Mouse (Mus musculus): ENCODE data around the gene Wwc2.

Gene Wwc2

DNA sequence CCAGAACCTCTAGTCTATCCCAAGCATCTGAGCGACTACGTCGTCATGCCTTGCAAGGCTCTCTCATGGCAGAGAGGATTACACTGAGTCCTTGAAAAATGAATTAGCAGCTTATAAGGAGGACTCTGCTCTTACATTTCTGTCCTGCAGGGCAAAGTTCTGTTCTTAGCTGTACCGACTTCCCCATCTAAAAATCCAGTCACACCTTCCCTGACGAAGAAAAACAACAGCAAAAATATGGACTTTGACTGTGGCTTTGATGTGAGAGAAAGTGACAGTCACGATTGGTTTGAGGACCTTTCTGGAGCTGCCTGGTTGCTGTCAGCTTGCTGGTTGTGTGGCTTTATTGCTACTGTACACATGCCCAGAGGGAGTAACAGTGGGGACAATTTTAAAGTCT, 211.1 kb downstream of the Wwc2 start:
- DNase-seq = no peak

DNA sequence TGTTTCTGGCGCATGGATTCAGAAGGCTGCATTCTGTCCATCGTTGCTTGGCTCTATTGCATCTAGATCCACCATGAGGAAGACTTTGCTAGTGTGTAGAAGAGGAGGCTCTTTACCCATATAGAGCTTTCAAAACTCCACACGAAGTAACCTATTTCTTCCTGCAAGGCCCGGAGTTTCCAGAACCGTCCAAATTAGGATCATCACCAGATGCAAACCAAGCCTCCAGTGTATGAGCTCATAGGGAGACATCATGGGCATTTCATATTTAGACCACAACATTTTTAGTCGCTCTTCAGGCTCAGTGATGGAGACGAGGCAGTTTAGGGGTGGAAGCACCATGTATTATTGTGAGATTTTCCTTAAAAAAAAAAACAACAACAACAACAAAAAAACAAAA, 213.3 kb downstream of the Wwc2 start:
- DNase-seq = no peak

Measured in liver (tissue).